Comparison of ENCODE assay signal across 19 mouse cellular contexts in the genomic region with DNA sequence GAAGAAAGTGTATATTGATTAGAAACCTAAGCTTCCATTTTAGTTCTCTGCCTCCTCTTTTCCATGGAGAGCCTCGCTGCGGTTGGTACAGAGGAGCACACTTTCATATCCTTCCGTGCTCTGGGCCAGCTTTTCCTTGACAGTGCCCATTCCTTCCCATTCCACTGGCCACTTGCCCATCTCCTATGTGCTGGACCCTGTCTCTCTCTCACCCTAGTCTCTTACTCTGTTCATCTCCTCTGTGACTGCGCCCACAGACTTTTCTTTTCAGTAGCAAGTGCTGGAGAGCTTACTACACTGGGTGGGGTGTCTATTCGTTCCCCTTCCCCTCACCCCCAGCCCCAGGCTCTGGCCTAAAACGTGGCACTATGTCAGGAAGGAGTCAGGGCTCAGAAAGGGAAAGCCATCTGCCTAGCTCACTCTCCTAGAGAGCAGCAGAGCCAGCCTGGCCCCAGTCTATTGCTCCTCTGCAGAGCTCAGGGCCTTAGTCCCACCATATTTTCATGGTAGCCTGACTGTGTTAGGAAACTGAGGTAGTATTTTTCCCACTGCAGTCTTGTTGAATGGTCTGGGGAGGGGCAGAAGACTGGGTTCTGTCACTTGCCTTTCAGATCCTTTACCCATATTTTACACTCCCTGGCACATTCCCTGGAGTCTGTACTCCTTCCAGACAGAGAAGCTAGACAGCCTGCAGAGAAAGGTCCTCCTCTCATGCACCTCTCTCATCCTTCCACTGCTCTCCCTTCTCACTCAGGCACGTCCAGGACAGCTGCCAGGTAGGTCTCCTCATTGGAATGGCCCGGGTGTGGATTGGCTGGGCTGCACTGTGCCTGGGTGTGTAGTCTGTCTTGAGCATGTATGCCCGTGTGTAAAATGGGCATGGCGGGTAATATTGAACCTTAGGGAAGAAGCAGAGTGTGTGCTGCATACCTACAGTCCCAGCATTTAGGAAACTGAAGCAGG. TPM values are rescaled to one million over a fixed set of nuclear protein-coding genes. Genes with fewer than 3 reads are reported as not detected.
DNase-seq lines count a peak whose midpoint lies in the region; ATAC-seq and TF ChIP-seq lines count a peak whose summit lies in the region.
"Had no signal": no experiment of that assay in that cellular context is flagged by ENCODE, and none has a peak within 500 bp of the region (broad histone marks: within the 10 kb centered on the region; RNA-seq: fewer than 3 reads in every experiment).

No protein-coding gene starts in this region.

- no peak for TF ChIP-seq POLR2A in thymus, adult 2 months (IDR thresholded peaks at IDR 0.05; ENCODE audit: control insufficient read depth, extremely low read depth, insufficient read depth, low read length, poor library complexity)

- ATAC-seq in kidney, embryonic 16.5 days (ENCODE audit: low FRiP score, low TSS enrichment): no peak
- ATAC-seq in stomach, postnatal 0 days (ENCODE audit: low FRiP score, low TSS enrichment): no peak

- H3K27ac ChIP-seq in kidney, embryonic 16.5 days (ENCODE audit: low read length): no peak overlapping the region
- peak overlapping the region; percentile 19; the same call in 1 of the 2 replicates for H3K27ac ChIP-seq in thymus, adult 2 months (ENCODE audit: control insufficient read depth, insufficient read depth, low read length)
- peak overlapping the region; percentile 89 for H3K27ac ChIP-seq in stomach, postnatal 0 days (replicated peaks)
- H3K27ac ChIP-seq: embryonic facial prominence, embryonic 10.5 days; midbrain, embryonic 12.5 days had no signal

- H3K27me3 ChIP-seq in kidney, embryonic 16.5 days (ENCODE audit: insufficient read depth, low read length): no peaks in the 10 kb centered on the region
- H3K27me3 ChIP-seq in thymus, adult 2 months (ENCODE audit: control insufficient read depth, insufficient read depth, low read length): no peaks in the 10 kb centered on the region
- H3K27me3 ChIP-seq in stomach, postnatal 0 days (ENCODE audit: control insufficient read depth, insufficient read depth, low read length): no peaks in the 10 kb centered on the region
- H3K27me3 ChIP-seq: midbrain, embryonic 12.5 days had no signal

- no peak overlapping the region for H3K9ac ChIP-seq in kidney, embryonic 16.5 days (replicated peaks; ENCODE audit: low read length)
- H3K9ac ChIP-seq in stomach, postnatal 0 days (ENCODE audit: low read length): no peak overlapping the region
- H3K9ac ChIP-seq: midbrain, embryonic 12.5 days had no signal

- no peak overlapping the region for H3K4me2 ChIP-seq in kidney, embryonic 16.5 days (replicated peaks; ENCODE audit: low read depth, low read length)
- H3K4me2 ChIP-seq in stomach, postnatal 0 days (replicated peaks; ENCODE audit: low read depth): no peak overlapping the region
- H3K4me2 ChIP-seq: midbrain, embryonic 12.5 days had no signal

- DNase-seq in cerebellum, postnatal 25 days: peak; percentile 32 to 59
- DNase-seq in cerebellum, postnatal 36 days: no peak
- DNase-seq in kidney, adult 18-20 months: peak; percentile 7
- no peak for DNase-seq in thymus, adult 2 months
- no peak for DNase-seq in thymus, postnatal 0 days (ENCODE audit: low spot score)
- no peak for DNase-seq in stomach, postnatal 0 days (ENCODE audit: low spot score)
- DNase-seq in B cell, adult 2 months: no peak
- DNase-seq: cerebellum, adult 18-20 months; left cerebral cortex, postnatal 4 days; lung, adult 18-20 months; lung, postnatal 36 days; right cerebral cortex, adult 18-20 months; spleen, adult 18-20 months had no signal

- H3K4me3 ChIP-seq in kidney, embryonic 16.5 days (ENCODE audit: low read length): no peak overlapping the region
- H3K4me3 ChIP-seq in thymus, adult 2 months (ENCODE audit: control insufficient read depth, insufficient read depth, low read length): no peak overlapping the region
- no peak overlapping the region for H3K4me3 ChIP-seq in stomach, postnatal 0 days (ENCODE audit: low read depth, low read length)
- H3K4me3 ChIP-seq: embryonic facial prominence, embryonic 10.5 days; midbrain, embryonic 12.5 days had no signal

- no peak for TF ChIP-seq CTCF in thymus, adult 2 months (IDR thresholded peaks at IDR 0.05; ENCODE audit: borderline replicate concordance, control insufficient read depth, extremely low read depth, insufficient read depth, low read length, poor library complexity)
- no peak for TF ChIP-seq CTCF in stomach, postnatal 0 days (IDR thresholded peaks at IDR 0.05; ENCODE audit: low read depth)

- no peaks in the 10 kb centered on the region for H3K9me3 ChIP-seq in kidney, embryonic 16.5 days (ENCODE audit: low read length)
- no peaks in the 10 kb centered on the region for H3K9me3 ChIP-seq in stomach, postnatal 0 days (ENCODE audit: control insufficient read depth, low read length)
- H3K9me3 ChIP-seq: embryonic facial prominence, embryonic 10.5 days; midbrain, embryonic 12.5 days had no signal

- H3K4me1 ChIP-seq in kidney, embryonic 16.5 days (ENCODE audit: insufficient read depth, low read length): peaks cover 4% of the 10 kb centered on the region
- H3K4me1 ChIP-seq in thymus, adult 2 months (replicated peaks; ENCODE audit: control insufficient read depth, insufficient read depth, low read length): peaks cover 48% of the 10 kb centered on the region
- H3K4me1 ChIP-seq in stomach, postnatal 0 days (replicated peaks; ENCODE audit: control insufficient read depth, insufficient read depth): peaks cover 3% of the 10 kb centered on the region; the same call in 1 of the 2 replicates
- H3K4me1 ChIP-seq: midbrain, embryonic 12.5 days had no signal

- WGBS in kidney, embryonic 16.5 days: 86% methylated on average over 10 of the region's 10 CpGs
- WGBS in thymus, adult 2 months: 93% methylated on average over 10 of the region's 10 CpGs
- WGBS in stomach, postnatal 0 days: 73% methylated on average over 10 of the region's 10 CpGs

- H3K36me3 ChIP-seq in kidney, embryonic 16.5 days (ENCODE audit: insufficient read depth, low read length): peaks cover 10% of the 10 kb centered on the region
- peaks cover 6% of the 10 kb centered on the region for H3K36me3 ChIP-seq in thymus, adult 2 months (ENCODE audit: control insufficient read depth, insufficient read depth, low read length)
- H3K36me3 ChIP-seq in stomach, postnatal 0 days (ENCODE audit: control insufficient read depth, insufficient read depth, low read length): 0 out of 2 replicates have a peak, but pooled peaks cover 7% of the 10 kb centered on the region

- no peak for TF ChIP-seq EP300 in stomach, postnatal 0 days (optimal IDR thresholded peaks at IDR 0.05)

RNA-seq across cellular contexts. Expression of gene Gm28035, which starts 10.1 kb away (rescaled TPM):
- polyA plus RNA-seq in kidney, embryonic 16.5 days (2015; fragmentation: Nextera tagmentation; extraction: Ambion mirVana): 0.45 TPM in 2 replicates
- 14.8 and 15.5 TPM in 2 replicates for polyA plus RNA-seq in thymus, adult 2 months (2012; rRNA removed)
- polyA plus RNA-seq in thymus, postnatal 0 days (2015; fragmentation: Nextera tagmentation; extraction: Ambion mirVana): 0.04 and 0.08 TPM in 2 replicates
- 0.05 and 0.11 TPM in 2 replicates for polyA plus RNA-seq in stomach, postnatal 0 days (2015; fragmentation: Nextera tagmentation; extraction: Ambion mirVana)

RNA-seq across cellular contexts. Expression of gene Lrrc8a, which starts 12.9 kb away (rescaled TPM):
- 43.8 and 46.2 TPM in 2 replicates for polyA plus RNA-seq in kidney, embryonic 16.5 days (2015; fragmentation: Nextera tagmentation; extraction: Ambion mirVana)
- polyA plus RNA-seq in thymus, adult 2 months (2012; rRNA removed): 27.3 and 31.0 TPM in 2 replicates
- polyA plus RNA-seq in thymus, postnatal 0 days (2015; fragmentation: Nextera tagmentation; extraction: Ambion mirVana): 21.4 and 22.6 TPM in 2 replicates
- 30.3 and 31.7 TPM in 2 replicates for polyA plus RNA-seq in stomach, postnatal 0 days (2015; fragmentation: Nextera tagmentation; extraction: Ambion mirVana)

RNA-seq across cellular contexts. Expression of gene Phyhd1, which starts 15.6 kb away (rescaled TPM):
- polyA plus RNA-seq in kidney, embryonic 16.5 days (2015; fragmentation: Nextera tagmentation; extraction: Ambion mirVana): 15.8 and 16.0 TPM in 2 replicates
- polyA plus RNA-seq in thymus, adult 2 months (2012; rRNA removed): 10.7 and 18.1 TPM in 2 replicates
- polyA plus RNA-seq in thymus, postnatal 0 days (2015; fragmentation: Nextera tagmentation; extraction: Ambion mirVana): 2.8 and 3.0 TPM in 2 replicates
- polyA plus RNA-seq in stomach, postnatal 0 days (2015; fragmentation: Nextera tagmentation; extraction: Ambion mirVana): 5.8 and 7.1 TPM in 2 replicates

RNA-seq across cellular contexts. Expression of gene Gm28038, which starts 30.4 kb away (rescaled TPM):
- not detected in 2 replicates for polyA plus RNA-seq in kidney, embryonic 16.5 days (2015; fragmentation: Nextera tagmentation; extraction: Ambion mirVana)
- not detected in 2 replicates for polyA plus RNA-seq in thymus, adult 2 months (2012; rRNA removed)
- polyA plus RNA-seq in thymus, postnatal 0 days (2015; fragmentation: Nextera tagmentation; extraction: Ambion mirVana): not detected in 2 replicates
- not detected in 2 replicates for polyA plus RNA-seq in stomach, postnatal 0 days (2015; fragmentation: Nextera tagmentation; extraction: Ambion mirVana)
- polyA plus RNA-seq: embryonic facial prominence, embryonic 10.5 days; frontal cortex, adult 2 months; gonadal fat pad, adult 2 months; hindbrain, embryonic 11.5 days; midbrain, embryonic 12.5 days had no signal

RNA-seq across cellular contexts. Expression of gene Dolk, which starts 35.7 kb away (rescaled TPM):
- 42.6 and 44.2 TPM in 2 replicates for polyA plus RNA-seq in kidney, embryonic 16.5 days (2015; fragmentation: Nextera tagmentation; extraction: Ambion mirVana)
- polyA plus RNA-seq in thymus, adult 2 months (2012; rRNA removed): 20.0 and 22.1 TPM in 2 replicates
- 15.8 and 18.6 TPM in 2 replicates for polyA plus RNA-seq in thymus, postnatal 0 days (2015; fragmentation: Nextera tagmentation; extraction: Ambion mirVana)
- polyA plus RNA-seq in stomach, postnatal 0 days (2015; fragmentation: Nextera tagmentation; extraction: Ambion mirVana): 21.1 and 21.9 TPM in 2 replicates

Comparison
In these comparisons a context has a peak if more than half of its experiments do, and no peak if none do; other contexts are left out.
1. DNase-seq: peak in cerebellum, postnatal 25 days (2 of 2) and kidney, adult 18-20 months (single experiment); none in cerebellum, postnatal 36 days (0 of 2), thymus, adult 2 months (single experiment), thymus, postnatal 0 days (single experiment), stomach, postnatal 0 days (single experiment) and B cell, adult 2 months (0 of 2).
2. RNA of gene Gm28035, which starts 10.1 kb away (polyA plus RNA-seq): 14.8 to 15.5 TPM in thymus, adult 2 months; 0.45 TPM in kidney, embryonic 16.5 days, 0.05 to 0.11 TPM in stomach, postnatal 0 days and 0.04 to 0.08 TPM in thymus, postnatal 0 days; every median in the first group is over 10 times any median in the second.